Mouse (Mus musculus) thymus, postnatal 0 days (tissue): Measurements from ENCODE around the gene Mrnip. TPM values are rescaled to one million over a fixed set of nuclear protein-coding genes. Genes with fewer than 3 reads are reported as not detected.

Experiments
- DNase-seq: peaks from one replicate; pipeline ENCODE4 v3.0.0-alpha.2; 2015; ENCODE audit warnings: low spot score
- polyA plus RNA-seq: library from polyadenylated mRNA; unstranded; fragments of >200 nt; fragmentation: Nextera tagmentation; extraction: Ambion mirVana; gene quantifications from 2 replicates; pipeline ENCODE4 v1.2.1, GENCODE M21; 2015

The Mrnip gene
- polyA plus RNA-seq, 1 experiment from 2014 or later = 13.1 TPM

DNA sequence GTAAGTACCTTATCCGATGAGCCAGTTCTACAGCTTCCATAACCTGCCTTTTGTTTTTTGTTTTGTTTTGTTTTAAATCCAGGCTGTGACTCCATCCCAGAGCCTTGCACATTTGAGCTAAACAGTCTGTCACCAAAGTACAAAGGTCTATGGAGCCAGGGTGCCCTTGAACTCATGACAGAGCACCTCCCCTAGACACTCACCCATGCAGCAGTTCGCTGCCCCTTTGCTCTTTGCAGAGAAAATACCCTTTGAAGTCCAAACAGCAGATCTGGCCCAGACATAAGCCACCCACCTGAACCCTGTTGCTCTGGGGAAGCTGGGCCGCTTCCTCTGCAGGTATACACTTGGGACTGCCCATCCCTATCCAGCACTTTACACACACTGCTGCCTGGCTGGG is 27.3 kb downstream of the Mrnip start:
- DNase-seq = no peak

- DNase-seq = no peak
Observed at GRCm38 (mm10) chr11:50203302-50203827, 29.1 kb downstream of the Mrnip start.

DNA sequence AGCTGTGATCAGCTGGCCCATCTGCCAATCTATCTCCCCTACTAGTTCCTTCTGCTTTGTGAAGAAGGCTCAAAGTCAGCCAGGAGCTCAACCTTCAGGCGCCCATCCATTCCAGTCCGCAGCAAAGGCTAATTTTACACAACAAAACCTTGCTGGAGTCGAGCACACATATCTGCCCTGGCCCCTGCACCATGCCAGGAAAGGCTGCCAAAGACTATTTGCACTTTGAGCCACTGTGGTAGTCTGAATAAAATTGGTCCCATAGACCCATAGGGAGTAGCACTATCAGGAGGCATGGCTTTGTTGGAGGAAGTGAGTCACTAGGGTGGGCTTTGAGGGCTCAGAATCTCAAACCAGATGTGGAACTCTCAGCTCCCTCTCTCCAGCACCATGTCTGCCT is 31.2 kb downstream of the Mrnip start:
- no peak for DNase-seq

DNA sequence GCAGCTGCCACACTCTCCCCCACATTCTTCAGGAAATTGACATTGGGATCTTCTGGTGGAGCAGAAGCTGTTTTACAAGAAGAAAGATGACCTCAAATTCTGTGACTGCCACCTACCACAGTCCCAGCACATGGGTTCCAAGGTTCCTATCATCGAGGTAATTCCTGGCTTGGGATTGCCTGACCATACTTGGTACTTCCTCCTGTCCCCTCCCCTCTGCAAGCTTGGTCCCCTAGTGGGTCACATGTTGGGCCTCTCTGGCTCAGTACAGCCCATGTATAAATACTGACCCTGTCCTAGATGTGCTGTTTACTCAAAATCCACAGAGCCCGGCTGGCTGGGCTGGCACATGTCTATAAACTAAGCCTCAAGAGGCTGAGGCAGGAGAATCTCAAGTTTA is 31.8 kb downstream of the Mrnip start:
- DNase-seq = no peak

GRCm38 (mm10) chr11:50207344-50207743 is 33.1 kb downstream of the Mrnip start:
- DNase-seq = no peak

DNA sequence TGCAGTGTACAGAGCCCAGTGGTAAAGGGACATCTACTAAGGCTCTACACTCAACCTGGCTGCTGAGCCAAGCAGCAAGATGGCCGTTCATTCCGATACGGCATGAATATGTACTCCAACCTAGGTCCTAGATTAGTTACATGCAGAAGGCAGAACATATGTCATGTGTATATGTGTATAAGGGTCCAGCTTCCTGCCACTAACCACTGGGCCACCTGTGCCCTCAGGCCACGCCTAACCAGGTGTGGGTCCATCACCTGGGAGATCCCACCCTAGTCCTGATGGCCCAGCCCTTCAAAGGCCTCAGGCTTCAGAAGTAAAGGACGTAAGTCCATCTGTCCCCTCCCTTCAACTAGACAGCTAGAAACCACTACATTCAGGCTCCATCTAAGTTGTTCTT is 33.8 kb downstream of the Mrnip start:
- DNase-seq = no peak

GRCm38 (mm10) chr11:50210101-50210504 is 35.9 kb downstream of the Mrnip start:
- DNase-seq = peak; percentile 95

DNA sequence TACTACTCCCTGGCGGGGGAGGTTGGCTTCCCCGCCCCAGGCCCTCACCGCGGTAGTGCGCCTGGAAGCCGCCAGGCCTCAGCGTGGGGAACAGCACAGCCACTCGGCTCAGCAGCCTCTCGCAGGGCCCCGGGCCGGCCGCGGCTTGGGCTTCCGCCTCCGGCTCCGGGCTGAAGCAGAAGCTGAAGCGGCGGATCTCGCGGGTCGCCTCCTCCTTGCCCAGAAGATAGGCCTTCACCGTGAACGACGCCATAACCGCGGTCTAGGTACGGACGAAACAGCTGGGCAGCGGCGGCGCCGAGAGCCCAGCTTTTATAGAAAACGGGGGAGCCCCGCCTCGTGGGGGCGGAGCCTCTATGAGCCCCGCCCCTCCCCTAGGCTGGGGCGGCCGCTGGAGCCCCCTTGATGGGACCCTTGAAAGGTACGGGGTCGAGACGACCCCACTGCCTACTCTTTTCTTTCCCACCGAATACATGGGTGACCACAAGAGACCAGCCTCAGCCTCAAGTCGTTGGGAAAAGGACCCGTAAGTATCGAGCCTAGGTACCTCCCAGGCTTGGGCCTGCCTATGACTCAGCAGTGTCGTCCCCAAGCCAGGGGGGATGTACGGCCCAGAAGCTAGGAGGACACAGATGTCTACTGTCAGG is 36.4 kb downstream of the Mrnip start, which contains the start of the genes Sqstm1 and Mgat4b:
Sqstm1 (minus strand) TSS at position 323 of the 647 bp plus-strand sequence.
Mgat4b (plus strand) TSS at position 386 of the 647 bp plus-strand sequence.
- peak; percentile 83 for DNase-seq

DNA sequence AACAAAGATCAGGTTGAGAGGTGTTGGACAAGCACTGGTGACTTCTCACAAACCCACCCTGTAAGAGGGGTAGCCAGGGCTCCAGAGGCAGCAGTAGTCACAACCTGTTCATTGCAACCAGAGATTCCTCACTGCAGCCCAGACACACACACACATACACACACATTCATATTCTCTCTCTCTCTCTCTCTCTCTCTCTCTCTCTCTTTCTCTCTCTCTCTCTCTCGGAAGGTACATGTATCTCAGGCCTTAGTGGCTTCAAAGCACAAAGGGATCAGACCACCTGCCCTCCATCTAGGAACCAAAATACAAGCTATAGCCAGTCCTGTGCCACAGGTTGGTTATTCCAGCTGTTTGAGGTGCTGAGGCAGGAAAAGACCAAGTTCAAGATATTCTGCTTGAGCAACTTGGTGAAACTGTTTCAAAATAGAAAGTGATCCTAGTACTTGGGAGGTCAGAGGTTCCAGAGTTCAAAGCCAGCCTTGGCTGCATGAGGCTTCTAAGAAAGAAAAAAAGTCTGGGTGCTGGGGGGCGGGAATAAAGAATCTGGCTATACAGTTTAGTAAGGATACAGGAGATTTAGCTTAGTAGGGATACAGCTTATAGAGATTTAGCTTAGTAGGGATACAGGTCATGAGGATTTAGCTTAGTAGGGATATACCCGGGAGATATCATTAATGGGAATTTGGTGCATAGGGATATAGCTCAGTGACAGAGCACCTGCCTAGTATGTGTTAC is 37.2 kb downstream of the Mrnip start:
- no peak for DNase-seq

- DNase-seq = no peak
Observed at GRCm38 (mm10) chr11:50212060-50212739, 38.0 kb downstream of the Mrnip start.

DNA sequence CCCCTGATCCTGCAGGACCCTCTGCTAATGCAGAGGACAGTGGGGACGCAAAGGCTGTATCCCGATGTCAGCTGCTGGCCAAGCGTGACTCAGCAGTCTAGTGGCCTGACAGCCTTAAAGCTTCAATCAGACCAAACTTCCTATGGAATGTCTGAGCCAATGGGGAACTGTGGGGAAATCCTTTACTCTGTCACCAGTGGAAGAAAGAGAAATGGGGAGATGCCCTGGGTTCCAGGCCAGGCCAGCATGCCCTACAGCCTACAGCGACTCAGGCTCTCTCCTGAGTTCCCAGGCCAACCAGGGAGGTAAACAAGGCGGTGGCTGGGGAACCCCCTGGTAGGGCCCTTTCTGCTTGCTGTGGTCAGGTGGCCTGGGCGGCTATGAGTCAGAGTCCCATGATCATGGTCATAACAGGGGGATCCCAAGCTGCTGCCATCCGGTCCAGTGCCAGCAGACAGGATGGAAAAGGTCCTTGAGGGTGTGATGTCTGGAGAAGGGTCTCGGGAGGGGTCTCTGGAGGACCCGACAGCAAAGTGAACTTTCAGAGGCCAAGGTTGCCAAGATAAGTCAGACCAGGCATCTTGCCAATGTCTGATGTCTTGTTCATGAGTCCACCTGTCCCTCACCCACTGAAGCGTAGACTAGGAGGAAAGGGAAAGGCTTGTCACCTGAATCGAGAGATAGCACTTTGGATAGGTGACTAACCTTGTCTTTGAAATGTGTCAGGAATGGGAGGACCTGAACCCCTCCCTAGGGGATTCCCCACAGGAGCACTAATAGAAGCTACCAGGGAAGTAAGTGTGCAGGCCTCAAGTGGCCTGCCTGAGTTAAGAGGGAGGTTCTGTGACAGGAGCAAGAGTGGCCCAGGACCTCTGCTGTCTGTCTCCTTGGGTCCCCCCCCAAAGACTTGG is 38.9 kb downstream of the Mrnip start:
- DNase-seq = no peak

- no peak for DNase-seq
Observed at GRCm38 (mm10) chr11:50214631-50215030, 40.4 kb downstream of the Mrnip start.

DNA sequence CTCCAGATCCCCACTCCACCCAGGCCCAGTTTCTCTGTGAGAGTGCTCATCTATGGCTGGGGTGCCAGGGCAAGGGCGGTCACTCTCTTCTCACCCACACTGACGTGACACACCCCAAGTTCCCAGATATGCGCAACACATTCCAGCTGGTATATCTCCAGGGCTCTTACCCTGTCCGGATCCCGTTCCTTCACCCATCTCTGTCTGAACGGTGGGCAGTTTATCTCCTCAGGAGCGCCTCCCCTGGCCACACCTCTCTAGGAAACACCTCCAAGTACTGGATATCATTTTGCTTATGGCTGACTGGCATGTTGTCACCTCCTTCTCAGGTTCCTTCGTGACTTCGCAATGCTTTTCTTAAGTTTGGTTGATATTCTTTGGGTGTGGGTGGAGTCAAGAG is 41.4 kb downstream of the Mrnip start:
- DNase-seq = no peak

- DNase-seq = no peak
Observed at GRCm38 (mm10) chr11:50216724-50217366, 42.6 kb downstream of the Mrnip start.

DNA sequence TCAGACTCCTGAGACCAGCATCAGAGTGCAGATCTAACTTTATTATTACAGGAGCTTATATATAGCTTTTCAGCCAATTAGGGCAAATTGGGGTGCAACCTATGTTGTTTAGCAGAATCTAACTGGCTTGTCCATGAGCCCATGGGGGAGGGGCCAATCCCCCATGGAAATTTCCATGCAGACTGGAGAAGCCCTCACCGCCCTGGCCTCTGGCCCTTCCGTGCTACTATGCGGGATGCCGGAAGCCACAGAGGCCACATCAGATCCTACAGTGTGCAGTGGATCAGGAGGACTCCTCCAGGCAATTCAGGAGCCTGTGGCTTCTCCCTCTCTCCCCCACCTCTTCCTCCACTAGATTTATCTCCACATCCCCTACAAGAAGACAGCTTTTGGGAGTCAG is 43.6 kb downstream of the Mrnip start:
- no peak for DNase-seq

DNA sequence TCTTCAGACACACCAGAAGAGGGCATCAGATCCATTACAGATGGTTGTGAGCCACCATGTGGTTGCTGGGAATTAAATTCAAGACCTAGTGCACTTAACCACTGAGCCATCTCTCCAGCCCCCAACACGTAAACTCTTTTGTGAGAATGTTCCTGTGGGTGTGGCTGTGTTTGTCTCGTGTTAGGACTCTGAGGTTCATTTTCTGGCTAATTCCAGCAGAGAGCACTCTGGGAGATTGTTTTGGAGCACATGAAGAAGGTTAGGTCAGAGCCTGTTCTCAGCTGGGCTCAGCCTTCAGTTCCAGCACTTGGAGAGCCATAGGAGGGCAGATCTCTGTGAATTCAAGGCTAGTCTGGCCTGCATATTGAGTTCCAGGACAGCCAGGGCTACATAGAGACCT is 45.6 kb downstream of the Mrnip start:
- no peak for DNase-seq

DNA sequence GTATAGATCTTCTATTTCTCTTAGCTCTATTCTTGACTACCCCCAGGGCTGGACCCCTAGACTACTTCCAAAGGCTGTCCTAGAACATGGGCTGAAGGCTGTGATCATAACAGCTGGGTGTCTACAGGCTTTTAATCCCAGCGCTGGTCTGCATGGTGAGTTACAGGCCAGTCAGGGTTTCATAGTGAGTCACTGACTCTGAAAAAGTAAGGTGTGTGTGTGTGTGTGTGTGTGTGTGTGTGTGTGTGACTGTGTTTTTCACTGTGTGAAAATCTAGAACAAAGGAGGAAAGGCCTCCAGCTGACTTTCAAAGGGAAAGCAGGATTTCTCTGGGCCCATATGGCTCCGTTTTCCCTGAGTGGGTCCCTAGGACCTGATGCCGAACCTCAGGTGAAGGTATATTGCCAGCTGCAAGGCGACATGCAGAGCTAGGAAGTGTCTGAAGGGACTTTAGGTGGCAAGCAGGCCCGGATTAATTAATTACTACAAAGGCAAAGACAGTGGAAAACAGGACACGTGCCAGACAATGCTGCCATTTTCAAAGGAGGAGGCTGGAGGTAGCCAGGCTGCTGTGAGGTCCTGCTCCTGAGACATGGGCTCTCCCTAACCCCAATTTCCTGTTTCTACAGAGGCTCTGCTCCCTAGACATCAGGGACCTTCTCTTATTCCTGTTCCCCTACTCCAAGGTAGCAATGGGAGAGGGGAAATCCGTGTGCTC is 48.5 kb downstream of the Mrnip start:
- no peak for DNase-seq

DNA sequence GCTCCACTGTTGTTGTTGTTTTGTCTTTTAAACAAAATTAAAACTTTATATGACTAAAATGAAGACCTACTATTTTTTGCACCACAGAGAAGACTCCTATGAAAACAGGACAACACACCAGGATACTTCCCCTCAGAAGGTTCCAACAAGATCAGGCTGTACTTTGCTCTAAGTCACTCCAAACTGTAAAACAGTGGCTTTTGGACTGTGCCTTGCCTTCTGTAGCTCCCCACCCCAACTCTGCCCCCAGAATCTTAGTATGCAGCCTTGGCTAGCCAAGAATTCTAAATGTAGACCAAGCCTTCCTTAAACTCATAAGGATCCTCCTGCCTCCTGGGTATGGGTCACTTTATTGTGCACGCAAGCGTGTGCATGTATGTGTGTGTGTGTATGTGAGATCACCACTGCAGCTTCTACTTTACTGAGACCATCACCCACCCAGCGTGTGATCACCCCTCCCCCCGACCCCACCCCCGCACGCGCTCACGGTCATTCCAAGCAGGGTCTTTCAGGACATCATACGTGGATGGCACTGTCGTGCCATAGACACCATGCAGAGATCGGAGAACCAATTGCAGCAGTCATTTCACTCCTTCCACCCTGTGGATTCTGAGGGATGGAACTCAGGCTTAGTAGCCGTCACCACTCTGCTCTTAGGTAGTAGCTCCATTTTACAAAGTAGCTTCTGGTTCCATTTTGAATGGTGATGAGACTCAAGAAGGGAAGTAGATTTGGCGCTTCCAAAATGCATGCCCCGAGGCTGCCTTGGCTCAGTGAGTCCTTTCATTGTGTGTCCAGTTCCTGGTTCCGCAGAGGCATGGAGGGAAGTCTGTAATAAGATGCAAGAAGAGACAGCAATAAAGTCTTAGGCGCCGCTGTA is 49.8 kb downstream of the Mrnip start:
- DNase-seq = peak; percentile 30
